Mouse (Mus musculus): ENCODE results near the gene Arhgap45. TPM values are rescaled to one million over a fixed set of nuclear protein-coding genes. Genes with fewer than 3 reads are reported as not detected.
"Not testable (repeated sequence)": the region's sequence is repeated elsewhere in the genome, so short reads cannot be mapped to it uniquely, and the experiment has no call there.

Gene Arhgap45
- polyA plus RNA-seq, 1 experiment from 2014 or later, result 1.4 TPM

GRCm38 (mm10) chr10:80036832-80037231, 20.4 kb downstream of the Arhgap45 start:
- Histone ChIP-seq H3K9ac (replicated peaks; ENCODE audit: low read length) (no peak overlapping the region), H3K27me3 (ENCODE audit: control insufficient read depth, insufficient read depth, low read length) (no peaks in the 10 kb centered on the region), H3K27ac (replicated peaks; ENCODE audit: low read depth, low read length) (no peak overlapping the region), H3K4me3 (replicated peaks; ENCODE audit: low read depth, low read length) (no peak overlapping the region), H3K4me2 (ENCODE audit: low read length) (no peak overlapping the region), H3K36me3 (ENCODE audit: control insufficient read depth, insufficient read depth, low read length) (peaks cover 44% of the 10 kb centered on the region), H3K4me1 (ENCODE audit: control insufficient read depth, insufficient read depth, low read length) (peaks cover 10% of the 10 kb centered on the region), H3K9me3 (ENCODE audit: control insufficient read depth, low read length) (no peaks in the 10 kb centered on the region)
- no peak for DNase-seq
- 91% methylated on average over 13 of the region's 13 CpGs for WGBS
- ATAC-seq (ENCODE audit: low FRiP score, low TSS enrichment), result no peak

GRCm38 (mm10) chr10:80039559-80039979, 23.1 kb downstream of the Arhgap45 start, which contains the start of gene Polr2e:
Polr2e (minus strand) TSS chr10:80039795.
- WGBS, result under 1% methylated on average over 40 of the region's 40 CpGs
- H3K4me1 ChIP-seq (ENCODE audit: control insufficient read depth, insufficient read depth, low read length), result peaks cover 10% of the 10 kb centered on the region
- peak within 1 kb of the TSS; percentile 88 for H3K4me2 ChIP-seq (ENCODE audit: low read length)
- DNase-seq (peak; percentile 99), ATAC-seq (ENCODE audit: low FRiP score, low TSS enrichment) (peak; percentile 97)
- no peaks in the 10 kb centered on the region for H3K9me3 ChIP-seq (ENCODE audit: control insufficient read depth, low read length)
- H3K9ac ChIP-seq (replicated peaks; ENCODE audit: low read length), result peak within 1 kb of the TSS; percentile 74
- peak within 1 kb of the TSS; percentile 70 for H3K27ac ChIP-seq (replicated peaks; ENCODE audit: low read depth, low read length)
- H3K27me3 ChIP-seq (ENCODE audit: control insufficient read depth, insufficient read depth, low read length), result no peaks in the 10 kb centered on the region
- H3K36me3 ChIP-seq (ENCODE audit: control insufficient read depth, insufficient read depth, low read length), result peaks cover 39% of the 10 kb centered on the region
- peak within 1 kb of the TSS; percentile 85 for H3K4me3 ChIP-seq (replicated peaks; ENCODE audit: low read depth, low read length)

GRCm38 (mm10) chr10:80041409-80042060, 25.1 kb downstream of the Arhgap45 start:
- 93% methylated on average over 7 of the region's 8 CpGs for WGBS
- not testable (repeated sequence) for DNase-seq; H3K9ac ChIP-seq (replicated peaks; ENCODE audit: low read length); ATAC-seq (ENCODE audit: low FRiP score, low TSS enrichment); H3K4me3 ChIP-seq (replicated peaks; ENCODE audit: low read depth, low read length); H3K9me3 ChIP-seq (ENCODE audit: control insufficient read depth, low read length); H3K27me3 ChIP-seq (ENCODE audit: control insufficient read depth, insufficient read depth, low read length); H3K27ac ChIP-seq (replicated peaks; ENCODE audit: low read depth, low read length); H3K4me1 ChIP-seq (ENCODE audit: control insufficient read depth, insufficient read depth, low read length); H3K4me2 ChIP-seq (ENCODE audit: low read length)
- H3K36me3 ChIP-seq (ENCODE audit: control insufficient read depth, insufficient read depth, low read length), result peaks cover 19% of the 10 kb centered on the region

GRCm38 (mm10) chr10:80044087-80044486, 27.6 kb downstream of the Arhgap45 start:
- ATAC-seq (ENCODE audit: low FRiP score, low TSS enrichment), result no peak
- 11% methylated on average over 4 of the region's 4 CpGs for WGBS
- Histone ChIP-seq H3K4me2 (ENCODE audit: low read length) (no peak overlapping the region), H3K4me3 (replicated peaks; ENCODE audit: low read depth, low read length) (no peak overlapping the region), H3K27me3 (ENCODE audit: control insufficient read depth, insufficient read depth, low read length) (no peaks in the 10 kb centered on the region), H3K9me3 (ENCODE audit: control insufficient read depth, low read length) (no peaks in the 10 kb centered on the region), H3K36me3 (ENCODE audit: control insufficient read depth, insufficient read depth, low read length) (no peaks in the 10 kb centered on the region), H3K27ac (replicated peaks; ENCODE audit: low read depth, low read length) (peak overlapping the region; percentile 74), H3K4me1 (ENCODE audit: control insufficient read depth, insufficient read depth, low read length) (no peaks in the 10 kb centered on the region), H3K9ac (replicated peaks; ENCODE audit: low read length) (no peak overlapping the region)
- peak; percentile 32 for DNase-seq

- H3K9ac ChIP-seq (replicated peaks; ENCODE audit: low read length); H3K4me1 ChIP-seq (ENCODE audit: control insufficient read depth, insufficient read depth, low read length); H3K4me3 ChIP-seq (replicated peaks; ENCODE audit: low read depth, low read length); H3K27me3 ChIP-seq (ENCODE audit: control insufficient read depth, insufficient read depth, low read length); H3K27ac ChIP-seq (replicated peaks; ENCODE audit: low read depth, low read length); ATAC-seq (ENCODE audit: low FRiP score, low TSS enrichment); H3K9me3 ChIP-seq (ENCODE audit: control insufficient read depth, low read length); H3K4me2 ChIP-seq (ENCODE audit: low read length); DNase-seq; H3K36me3 ChIP-seq (ENCODE audit: control insufficient read depth, insufficient read depth, low read length): not testable (repeated sequence)
- 74% methylated on average over 2 of the region's 4 CpGs for WGBS
Measured at GRCm38 (mm10) chr10:80045364-80045763, 28.9 kb downstream of the Arhgap45 start.

GRCm38 (mm10) chr10:80045766-80046165, 29.3 kb downstream of the Arhgap45 start:
- Histone ChIP-seq H3K27ac (replicated peaks; ENCODE audit: low read depth, low read length) (no peak overlapping the region), H3K9me3 (ENCODE audit: control insufficient read depth, low read length) (no peaks in the 10 kb centered on the region), H3K4me3 (replicated peaks; ENCODE audit: low read depth, low read length) (no peak overlapping the region), H3K4me1 (ENCODE audit: control insufficient read depth, insufficient read depth, low read length) (no peaks in the 10 kb centered on the region), H3K27me3 (ENCODE audit: control insufficient read depth, insufficient read depth, low read length) (no peaks in the 10 kb centered on the region), H3K4me2 (ENCODE audit: low read length) (no peak overlapping the region), H3K36me3 (ENCODE audit: control insufficient read depth, insufficient read depth, low read length) (no peaks in the 10 kb centered on the region), H3K9ac (replicated peaks; ENCODE audit: low read length) (no peak overlapping the region)
- no peak for DNase-seq
- no peak for ATAC-seq (ENCODE audit: low FRiP score, low TSS enrichment)
- 59% methylated on average over 5 of the region's 5 CpGs for WGBS

GRCm38 (mm10) chr10:80047041-80047565, 30.6 kb downstream of the Arhgap45 start, which contains the start of gene Gpx4:
Gpx4 (plus strand) TSS chr10:80047166.
- Histone ChIP-seq H3K4me2 (ENCODE audit: low read length) (no peak within 1 kb of the TSS), H3K4me3 (replicated peaks; ENCODE audit: low read depth, low read length) (no peak within 1 kb of the TSS), H3K27ac (replicated peaks; ENCODE audit: low read depth, low read length) (no peak within 1 kb of the TSS), H3K27me3 (ENCODE audit: control insufficient read depth, insufficient read depth, low read length) (no peaks in the 10 kb centered on the region), H3K36me3 (ENCODE audit: control insufficient read depth, insufficient read depth, low read length) (no peaks in the 10 kb centered on the region), H3K9me3 (ENCODE audit: control insufficient read depth, low read length) (no peaks in the 10 kb centered on the region), H3K4me1 (ENCODE audit: control insufficient read depth, insufficient read depth, low read length) (0 out of 2 replicates have a peak, but pooled peaks cover 3% of the 10 kb centered on the region), H3K9ac (replicated peaks; ENCODE audit: low read length) (no peak within 1 kb of the TSS)
- no peak for ATAC-seq (ENCODE audit: low FRiP score, low TSS enrichment)
- WGBS, result 46% methylated on average over 9 of the region's 9 CpGs
- DNase-seq, result no peak

- DNase-seq (peak; percentile 33), ATAC-seq (ENCODE audit: low FRiP score, low TSS enrichment) (no peak)
- Histone ChIP-seq H3K4me2 (ENCODE audit: low read length) (no peak overlapping the region), H3K9me3 (ENCODE audit: control insufficient read depth, low read length) (no peaks in the 10 kb centered on the region), H3K4me3 (replicated peaks; ENCODE audit: low read depth, low read length) (no peak overlapping the region), H3K27ac (replicated peaks; ENCODE audit: low read depth, low read length) (no peak overlapping the region), H3K27me3 (ENCODE audit: control insufficient read depth, insufficient read depth, low read length) (no peaks in the 10 kb centered on the region), H3K36me3 (ENCODE audit: control insufficient read depth, insufficient read depth, low read length) (no peaks in the 10 kb centered on the region), H3K9ac (replicated peaks; ENCODE audit: low read length) (no peak overlapping the region), H3K4me1 (ENCODE audit: control insufficient read depth, insufficient read depth, low read length) (0 out of 2 replicates have a peak, but pooled peaks cover 3% of the 10 kb centered on the region)
- WGBS, result 11% methylated on average over 5 of the region's 5 CpGs
Measured at GRCm38 (mm10) chr10:80048396-80048795, 31.9 kb downstream of the Arhgap45 start.

GRCm38 (mm10) chr10:80048834-80049233, 32.4 kb downstream of the Arhgap45 start:
- no peak for ATAC-seq (ENCODE audit: low FRiP score, low TSS enrichment)
- no peak overlapping the region for H3K9ac ChIP-seq (replicated peaks; ENCODE audit: low read length)
- no peaks in the 10 kb centered on the region for H3K27me3 ChIP-seq (ENCODE audit: control insufficient read depth, insufficient read depth, low read length)
- H3K4me3 ChIP-seq (replicated peaks; ENCODE audit: low read depth, low read length), result no peak overlapping the region
- 57% methylated on average over 3 of the region's 3 CpGs for WGBS
- H3K36me3 ChIP-seq (ENCODE audit: control insufficient read depth, insufficient read depth, low read length), result no peaks in the 10 kb centered on the region
- no peak for DNase-seq
- no peaks in the 10 kb centered on the region for H3K9me3 ChIP-seq (ENCODE audit: control insufficient read depth, low read length)
- H3K27ac ChIP-seq (replicated peaks; ENCODE audit: low read depth, low read length), result no peak overlapping the region
- H3K4me1 ChIP-seq (ENCODE audit: control insufficient read depth, insufficient read depth, low read length), result 0 out of 2 replicates have a peak, but pooled peaks cover 3% of the 10 kb centered on the region
- H3K4me2 ChIP-seq (ENCODE audit: low read length), result no peak overlapping the region
